Mouse (Mus musculus): ENCODE measurements around the gene Prx.
A peak's percentile ranks its signal among the peaks of the same experiment; 100 is the strongest.
"Not testable (repeated sequence)": the region's sequence is repeated elsewhere in the genome, so short reads cannot be mapped to it uniquely, and the experiment has no call there.

Prx gene

GRCm38 (mm10) chr7:27486102-27486769 lies 12.9 kb upstream of the Prx start:
- peak in 1 of 2 experiments; percentile 54 for DNase-seq

GRCm38 (mm10) chr7:27486770-27487697 lies 12.1 kb upstream of the Prx start, which contains the start of gene Sertad1:
Gene Sertad1, plus strand, starts transcription at chr7:27486910.
- peak; percentile 100 for DNase-seq

DNA sequence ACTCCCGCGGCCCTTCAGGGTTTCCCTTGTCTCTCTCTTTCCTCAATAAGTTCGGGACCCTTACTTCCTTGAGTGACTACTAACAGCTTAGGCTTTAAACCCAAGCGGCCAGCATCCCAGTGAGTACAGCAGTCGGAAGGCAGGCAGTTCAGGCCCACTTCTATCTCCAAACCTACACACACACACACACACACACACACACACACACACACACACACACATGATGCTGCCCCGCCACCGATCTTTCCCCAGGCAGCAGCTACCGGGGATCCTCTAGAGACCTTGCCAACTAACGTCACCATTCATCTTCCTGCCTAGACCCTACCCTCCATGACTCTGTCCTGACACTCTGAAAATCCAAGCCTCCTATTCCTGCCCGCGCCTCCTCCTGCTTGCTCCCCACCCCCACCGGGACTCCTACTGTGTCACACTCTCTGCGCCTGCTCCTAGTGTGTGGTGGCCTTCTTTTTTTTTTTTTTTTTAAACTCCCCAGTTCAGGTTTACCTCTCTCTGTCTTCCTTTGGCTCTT lies 11.3 kb upstream of the Prx start:
- DNase-seq, result peak; percentile 64 to 73

DNA sequence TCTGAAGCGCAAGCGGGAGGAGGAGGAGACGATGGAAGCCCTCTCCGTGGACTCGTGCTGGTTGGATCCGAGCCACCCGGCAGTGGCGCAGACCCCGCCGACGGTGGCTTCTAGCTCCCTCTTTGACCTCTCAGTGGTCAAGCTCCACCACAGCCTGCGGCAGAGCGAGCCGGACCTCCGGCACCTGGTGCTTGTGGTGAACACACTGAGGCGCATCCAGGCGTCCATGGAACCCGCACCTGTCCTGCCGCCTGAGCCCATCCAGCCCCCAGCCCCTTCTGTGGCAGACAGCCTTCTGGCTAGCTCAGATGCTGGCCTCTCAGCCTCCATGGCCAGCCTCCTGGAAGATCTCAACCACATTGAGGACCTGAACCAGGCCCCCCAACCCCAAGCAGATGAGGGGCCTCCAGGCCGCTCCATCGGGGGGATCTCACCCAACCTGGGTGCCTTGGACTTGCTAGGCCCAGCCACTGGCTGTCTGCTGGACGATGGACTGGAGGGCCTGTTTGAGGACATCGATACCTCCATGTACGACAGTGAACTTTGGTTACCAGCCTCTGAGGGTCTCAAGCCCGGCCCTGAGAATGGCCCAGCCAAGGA lies 9.8 kb upstream of the Prx start:
- DNase-seq, result no peak

DNA sequence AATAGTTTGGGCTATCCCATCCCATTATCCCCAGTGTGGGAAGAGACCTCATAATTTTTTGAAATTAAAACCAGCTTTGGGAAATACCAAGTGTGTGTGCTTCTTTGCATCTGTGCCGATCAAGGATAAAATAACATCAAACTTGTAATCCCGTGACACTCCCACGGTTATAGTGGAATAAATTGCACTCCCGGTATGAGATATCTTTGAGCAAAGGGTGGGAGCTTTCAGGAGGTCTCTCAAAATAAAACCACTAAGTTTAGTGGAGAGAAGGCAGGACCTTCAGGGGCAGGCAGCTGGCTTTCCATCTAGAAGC lies 8.9 kb upstream of the Prx start:
- no peak for DNase-seq

DNA sequence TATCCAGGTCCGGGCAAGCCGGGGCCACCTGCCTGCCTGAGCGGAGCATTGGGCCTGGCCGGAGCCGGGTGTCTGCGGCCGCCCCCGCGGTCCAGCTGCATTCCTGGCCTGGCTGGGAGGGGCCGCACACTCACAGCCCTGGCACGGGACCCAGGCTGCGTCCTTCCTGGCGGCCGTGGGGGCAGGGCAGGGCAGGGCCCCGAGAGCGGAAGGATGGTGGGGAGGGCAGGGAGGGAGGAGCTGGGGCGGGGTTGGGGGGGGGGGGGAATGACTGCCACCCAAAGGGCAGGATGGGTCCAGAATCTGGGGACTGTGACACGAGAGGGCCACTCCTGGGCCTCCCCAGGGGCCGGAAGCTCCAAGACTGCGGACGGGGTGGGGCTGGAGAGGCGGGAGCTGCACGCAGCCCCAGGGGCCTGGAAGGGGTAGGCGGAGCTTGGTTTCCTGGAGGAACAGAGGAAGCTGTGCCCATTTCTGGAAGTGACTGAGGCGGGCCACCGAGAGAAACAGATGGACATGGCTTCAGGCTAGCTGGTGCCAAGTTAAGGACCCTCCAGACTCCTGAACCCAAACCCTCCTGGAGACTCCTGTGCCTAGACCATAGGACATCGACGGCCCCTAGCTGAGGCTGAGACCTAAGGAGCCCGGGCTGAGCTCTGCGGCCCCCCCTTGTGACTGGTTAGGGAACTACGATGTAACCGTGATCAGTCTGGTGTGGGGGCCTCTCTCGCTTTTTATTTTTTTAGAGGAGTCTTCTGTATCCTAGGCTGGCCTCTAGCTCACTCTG lies 8.4 kb upstream of the Prx start:
- peak; percentile 93 to 96 for DNase-seq

- peak; percentile 41 to 63 for DNase-seq
These were observed 7.3 kb upstream of the Prx start for GRCm38 (mm10) chr7:27491856-27492255.

DNA sequence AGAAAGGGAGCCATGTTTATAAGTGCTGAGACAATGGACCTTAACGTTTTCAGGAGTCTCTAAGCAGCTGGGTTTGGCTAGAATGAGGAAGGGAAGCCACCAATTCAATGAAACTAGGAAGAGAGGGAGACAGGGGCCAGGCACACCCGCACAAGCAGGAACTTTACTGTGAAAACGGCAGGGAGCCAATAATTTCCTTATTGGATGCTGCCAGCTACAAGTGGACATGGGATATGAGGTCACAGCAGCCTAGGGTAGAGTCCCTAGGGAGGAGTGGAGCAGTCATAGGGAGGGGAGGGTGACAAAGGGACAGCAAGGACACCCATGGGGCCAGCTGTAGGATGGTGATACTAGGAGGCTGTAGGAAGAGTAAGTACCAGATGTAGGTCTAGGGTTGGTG lies 6.1 kb upstream of the Prx start:
- no peak for DNase-seq

DNA sequence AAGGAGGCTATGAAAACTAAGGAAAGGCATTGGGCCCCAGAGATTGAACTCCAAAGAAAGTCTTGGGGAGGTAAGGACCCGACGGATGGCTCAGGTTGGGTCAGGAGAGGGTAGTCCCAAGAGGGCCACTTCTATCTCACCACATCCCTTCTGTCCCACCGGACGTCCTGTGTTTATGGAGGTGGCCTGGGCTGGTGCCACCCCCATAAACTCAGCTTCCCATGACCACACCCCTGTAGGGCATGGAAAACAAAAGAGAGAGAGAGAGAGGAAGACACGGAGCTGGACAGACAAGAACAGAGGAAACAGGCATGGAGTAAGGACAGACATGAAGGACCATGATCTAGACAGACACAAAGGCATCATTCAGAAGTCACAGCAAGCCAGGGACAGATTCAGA lies 5.7 kb upstream of the Prx start:
- DNase-seq, result no peak

DNA sequence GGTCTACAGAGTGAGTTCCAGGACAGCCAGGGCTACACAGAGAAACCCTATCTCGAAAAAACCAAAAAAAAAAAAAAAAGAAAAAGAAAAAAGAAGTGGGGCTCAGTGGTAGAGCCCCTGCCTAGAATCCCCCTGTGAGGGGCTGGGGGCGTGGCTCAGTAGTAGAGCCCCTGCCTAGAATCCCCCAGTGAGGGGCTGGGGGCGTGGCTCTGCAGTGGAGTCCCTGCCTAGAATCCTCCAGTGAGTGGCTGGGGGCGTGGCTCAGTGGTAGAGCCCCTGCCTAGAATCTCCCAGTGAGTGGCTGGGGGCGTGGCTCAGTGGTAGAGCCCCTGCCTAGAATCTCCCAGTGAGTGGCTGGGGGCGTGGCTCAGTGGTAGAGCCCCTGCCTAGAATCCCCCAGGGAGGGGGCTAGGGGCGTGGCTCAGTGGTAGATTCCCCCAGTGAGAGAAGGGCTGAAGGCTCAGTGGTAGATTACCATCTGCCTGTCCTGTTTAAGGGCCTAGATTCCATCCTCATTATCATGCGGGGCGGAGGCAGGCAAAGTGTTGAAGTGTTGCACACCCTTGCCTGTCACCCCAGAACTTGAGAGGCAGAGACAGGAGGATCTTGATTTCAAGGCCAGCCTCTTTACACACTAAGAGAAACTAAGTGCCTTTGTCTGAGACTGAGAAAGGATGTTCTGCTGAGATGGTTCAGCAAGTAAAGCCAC lies 4.3 kb upstream of the Prx start:
- DNase-seq, result not testable (repeated sequence)

GRCm38 (mm10) chr7:27501620-27502019 lies 2.5 kb downstream of the Prx start:
- peak; percentile 33 to 49 for DNase-seq

DNA sequence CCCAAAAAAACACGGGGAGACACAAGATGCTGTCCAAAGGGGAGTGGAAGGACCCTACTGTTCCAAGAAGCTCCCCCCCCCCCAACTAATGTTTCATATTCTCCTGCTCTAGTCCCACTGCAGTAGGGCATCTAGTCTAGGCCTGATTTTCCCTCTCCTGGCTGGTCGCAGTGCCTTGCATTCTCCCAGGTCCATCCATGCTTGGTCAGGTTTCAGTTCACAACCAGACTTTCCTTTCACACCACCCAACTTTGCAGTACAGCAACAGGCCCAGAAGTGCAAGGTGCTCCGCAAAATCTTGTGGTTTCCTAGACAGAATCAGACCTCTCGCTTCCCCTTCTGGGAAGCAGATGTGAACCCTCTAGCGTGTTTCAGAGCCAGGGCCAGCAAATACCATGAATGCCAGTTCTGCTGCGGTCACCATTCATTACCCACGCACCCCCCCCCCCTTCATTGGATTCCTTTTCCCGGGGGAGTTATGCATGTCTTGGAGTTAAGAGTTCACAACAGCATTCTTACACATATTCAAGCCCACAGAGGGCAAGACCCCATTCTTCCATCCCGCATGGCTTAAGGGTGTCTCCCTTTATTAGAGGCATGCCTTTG lies 7.7 kb downstream of the Prx start:
- DNase-seq, result no peak

GRCm38 (mm10) chr7:27507711-27508647 lies 8.9 kb downstream of the Prx start:
- DNase-seq, result peak; percentile 99 to 100

DNA sequence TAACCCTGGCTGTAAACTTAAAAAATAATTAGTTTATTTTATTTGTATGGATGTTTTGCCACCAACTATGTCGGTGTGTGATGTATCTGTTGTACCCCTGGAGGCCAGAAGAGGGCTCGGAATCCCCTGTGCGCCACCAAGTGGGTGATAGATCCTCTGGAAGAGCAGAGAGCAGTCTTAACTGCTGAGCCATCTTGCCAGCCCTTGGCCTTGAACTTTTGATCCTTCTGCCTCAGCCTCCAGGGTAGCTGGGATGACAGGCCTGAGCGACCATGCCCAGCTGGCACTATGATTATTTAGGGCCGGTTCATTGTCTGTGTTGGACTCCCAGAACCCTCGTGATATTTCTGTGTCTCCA lies 9.5 kb downstream of the Prx start:
- DNase-seq, result peak; percentile 56 to 67

GRCm38 (mm10) chr7:27510809-27511208 lies 11.7 kb downstream of the Prx start:
- no peak for DNase-seq

DNA sequence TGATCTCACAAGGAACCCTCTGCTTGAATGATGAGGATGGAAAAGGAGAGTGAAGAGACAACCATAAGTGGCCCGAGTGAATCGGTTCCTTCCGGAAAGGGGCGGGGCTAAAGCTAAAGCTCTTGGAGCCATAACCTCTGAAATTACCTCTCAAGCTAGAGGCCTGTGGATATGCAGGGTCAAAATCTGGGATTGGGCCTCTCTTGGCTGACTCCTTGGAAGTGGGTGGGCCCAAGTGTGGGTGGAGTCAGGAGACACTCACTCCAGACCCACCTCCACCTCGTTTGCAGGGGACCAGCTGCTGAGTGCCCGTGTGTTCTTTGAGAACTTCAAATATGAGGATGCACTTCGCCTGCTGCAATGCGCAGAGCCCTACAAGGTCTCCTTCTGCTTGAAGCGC lies 15.8 kb downstream of the Prx start:
- DNase-seq, result no peak

DNA sequence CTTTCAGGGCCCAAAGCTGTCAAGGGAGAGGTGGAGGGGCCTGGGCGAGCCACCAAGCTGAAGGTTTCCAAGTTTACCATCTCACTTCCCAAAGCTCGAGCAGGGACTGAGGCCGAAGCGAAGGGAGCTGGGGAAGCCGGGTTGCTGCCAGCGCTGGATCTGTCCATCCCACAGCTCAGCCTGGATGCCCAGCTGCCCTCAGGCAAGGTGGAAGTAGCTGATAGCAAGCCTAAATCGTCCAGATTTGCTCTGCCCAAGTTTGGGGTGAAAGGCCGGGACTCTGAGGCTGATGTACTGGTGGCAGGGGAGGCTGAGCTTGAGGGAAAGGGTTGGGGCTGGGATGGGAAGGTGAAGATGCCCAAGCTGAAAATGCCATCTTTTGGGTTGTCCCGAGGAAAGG lies 19.2 kb downstream of the Prx start:
- DNase-seq, result no peak

DNA sequence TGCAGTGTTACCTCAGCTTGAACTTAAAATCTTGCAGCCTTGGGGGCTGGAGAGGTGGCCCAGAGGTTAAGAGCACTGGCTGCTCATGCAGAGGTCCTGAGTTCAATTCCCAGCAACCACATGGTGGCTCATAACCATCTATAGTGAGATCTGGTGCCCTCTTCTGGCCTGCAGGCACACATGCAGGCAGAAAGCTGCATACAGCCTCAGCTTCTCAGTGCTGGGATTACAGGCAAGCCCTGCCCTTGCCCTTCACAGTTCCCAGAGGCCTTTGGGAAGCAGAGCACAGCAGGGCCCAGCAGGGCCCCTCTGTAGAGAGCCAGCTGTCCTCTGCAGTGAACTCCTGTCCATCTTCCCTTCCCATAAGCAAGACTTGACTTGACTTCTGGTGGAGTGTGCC lies 21.0 kb downstream of the Prx start:
- DNase-seq, result no peak

- no peak for DNase-seq
These were observed 21.5 kb downstream of the Prx start for GRCm38 (mm10) chr7:27520599-27520998.

DNA sequence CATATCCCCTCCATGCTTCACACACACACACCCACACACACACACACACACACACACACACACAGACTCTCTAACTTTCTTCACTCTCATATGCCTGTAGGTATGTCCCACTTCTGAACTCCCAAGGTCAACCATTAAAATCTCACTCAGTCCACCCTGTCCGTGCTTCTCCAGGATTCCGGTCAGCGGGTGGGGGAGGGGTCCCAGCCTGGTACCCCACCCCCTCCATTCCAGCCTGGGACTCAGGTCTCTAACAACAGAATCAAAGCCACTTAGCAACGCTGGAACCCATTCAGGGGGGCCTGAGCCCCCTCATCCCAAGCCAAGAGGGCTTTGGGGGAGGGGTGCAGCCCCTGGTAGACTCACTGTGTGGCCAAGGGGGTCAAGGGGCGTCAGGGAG lies 23.8 kb downstream of the Prx start, which contains the start of gene Hipk4:
Gene Hipk4 (plus strand): TSS at position 301 of the 400 bp plus-strand sequence.
- no peak for DNase-seq

GRCm38 (mm10) chr7:27523805-27524204 lies 24.7 kb downstream of the Prx start:
- no peak for DNase-seq

Data from kidney, adult 8-10 months (tissue).